Mouse (Mus musculus) lung, postnatal 0 days (tissue): ENCODE measurements around the gene Anxa5. TPM values are rescaled to one million over a fixed set of nuclear protein-coding genes. Genes with fewer than 3 reads are reported as not detected.

Experiments used
- ATAC-seq: fragments of 200-750 bp; cut with Nextera tagmentation; 2 replicates; pipeline ENCODE4 v1.8.0; 2017; ENCODE audit warnings: moderate library complexity
- DNase-seq: peaks from one replicate; pipeline ENCODE4 v3.0.0-alpha.2; 2016; ENCODE audit warnings: low spot score
- H3K27ac ChIP-seq: fragments of 300-500 bp; sonication (generic); 2 replicates; pipeline ENCODE4 v1.5.1; 2014; ENCODE audit warnings: antibody characterized with exemption, mild to moderate bottlenecking, low read length, mixed read lengths
- H3K27me3 ChIP-seq: fragments of 300-500 bp; sonication (generic); replicated peaks from 2 replicates; pipeline ENCODE4 v1.6.1; 2014; ENCODE audit warnings: low read length, mixed read lengths; ENCODE audit not compliant: insufficient read depth
- H3K36me3 ChIP-seq: fragments of 300-500 bp; sonication (generic); 2 replicates; pipeline ENCODE4 v1.6.1; 2014; ENCODE audit warnings: low read length, mixed read lengths; ENCODE audit not compliant: insufficient read depth
- H3K4me1 ChIP-seq: fragments of 300-500 bp; sonication (generic); 2 replicates; pipeline ENCODE4 v1.6.1; 2014; ENCODE audit warnings: antibody characterized with exemption, low read depth, low read length, mixed read lengths; ENCODE audit not compliant: insufficient read depth
- H3K4me2 ChIP-seq: fragments of 300-500 bp; sonication (generic); replicated peaks from 2 replicates; pipeline ENCODE4 v1.6.1; 2014; ENCODE audit warnings: low read depth, mild to moderate bottlenecking, low read length, moderate library complexity, mixed read lengths
- H3K4me3 ChIP-seq: fragments of 300-500 bp; sonication (generic); 2 replicates; pipeline ENCODE4 v1.5.1; 2014; ENCODE audit warnings: low read depth, low read length
- H3K9ac ChIP-seq: fragments of 300-500 bp; sonication (generic); replicated peaks from 2 replicates; pipeline ENCODE4 v1.6.1; 2014; ENCODE audit warnings: low read depth, mild to moderate bottlenecking
- H3K9me3 ChIP-seq: fragments of 300-500 bp; sonication (generic); 2 replicates; pipeline ENCODE4 v1.6.1; 2016; ENCODE audit warnings: low read length, mixed read lengths
- CTCF ChIP-seq: IDR thresholded peaks from 2 replicates; pipeline ENCODE4 v1.5.1; 2016; ENCODE audit warnings: antibody characterized with exemption, mild to moderate bottlenecking
- EP300 ChIP-seq: IDR thresholded peaks from 2 replicates; pipeline ENCODE4 v1.6.1; 2016; ENCODE audit warnings: antibody characterized with exemption, mild to moderate bottlenecking, control low read depth
- WGBS: fragments of 180-500 bp; shearing (Covaris S2); extraction: QIAGEN DNeasy Blood & Tissue Kit; methylation state at CpG from one replicate; pipeline ENCODE4 v1.1.7; 2014; 5-methylcytosine and 5-hydroxymethylcytosine counted together
- polyA plus RNA-seq: library from polyadenylated mRNA; unstranded; fragments of >200 nt; fragmentation: Nextera tagmentation; extraction: Ambion mirVana; gene quantifications from 2 replicates; pipeline ENCODE4 v1.2.1, GENCODE M21; 2015

Gene Anxa5
- 449 and 491 TPM in 2 replicates for polyA plus RNA-seq

DNA sequence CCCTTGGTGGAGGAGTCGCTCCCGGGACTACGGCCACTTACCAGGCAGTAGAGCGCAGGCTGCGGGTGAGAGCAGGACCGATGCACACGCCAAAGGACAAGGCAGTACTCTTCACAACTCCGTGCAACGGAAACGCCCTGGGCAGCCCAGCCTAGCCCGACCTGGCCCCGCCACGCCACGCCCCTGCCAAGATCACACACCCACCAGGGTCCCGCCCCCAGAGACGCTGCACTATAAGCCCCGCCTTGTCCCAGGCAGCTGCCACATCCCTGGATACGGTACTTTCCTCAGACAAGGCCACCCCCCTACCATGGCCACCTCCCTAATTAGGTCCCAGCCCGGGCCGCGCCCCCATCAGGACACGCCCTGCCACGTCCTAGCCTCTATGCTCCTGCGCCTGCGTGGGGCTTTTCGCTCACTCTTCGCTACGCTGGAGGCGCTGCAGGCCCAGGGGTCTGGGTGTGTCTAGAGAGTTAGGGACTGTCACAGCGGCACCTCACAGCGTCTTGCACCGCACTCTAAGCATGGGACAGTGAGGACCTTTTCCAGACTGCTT, at the start of gene Anxa5, which contains the start of gene 1810062G17Rik:
TSS of gene Anxa5 (minus strand) at position 363 of the 556 bp plus-strand sequence.
TSS of gene 1810062G17Rik (plus strand) at position 406 of the 556 bp plus-strand sequence.
- peaks cover 10% of the 10 kb centered on the region for H3K4me1 ChIP-seq
- no peak; the same call in 1 of the 2 replicates for TF ChIP-seq EP300
- TF ChIP-seq CTCF: peak; percentile 87

DNA sequence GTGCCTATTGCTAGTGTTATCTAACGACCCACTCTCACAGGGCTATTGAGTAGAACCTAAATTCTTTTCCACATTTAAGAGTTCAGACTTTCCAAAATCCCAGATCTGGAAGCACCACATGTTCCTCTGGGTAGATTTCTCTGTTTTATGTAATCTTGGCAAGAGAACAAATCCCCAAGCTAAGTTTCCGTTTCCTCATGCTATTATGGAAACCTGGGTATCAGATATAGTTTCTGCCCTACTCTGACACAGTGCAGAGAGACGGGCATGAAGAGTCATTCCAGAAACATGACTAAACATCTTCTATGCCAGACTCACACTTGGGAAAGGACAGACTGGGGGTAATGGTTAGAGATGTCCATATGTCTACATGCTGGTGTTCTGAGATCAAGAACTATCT, 48.8 kb upstream of the Anxa5 start:
- TF ChIP-seq EP300: no peak
- no peak for TF ChIP-seq CTCF
- H3K4me2 ChIP-seq: no peak overlapping the region
- no peak overlapping the region for H3K9ac ChIP-seq
- whole genome bisulfite sequencing: 48% methylated on average over 3 of the region's 3 CpGs
- DNase-seq: no peak
- no peaks in the 10 kb centered on the region for H3K36me3 ChIP-seq
- no peak overlapping the region for H3K27ac ChIP-seq
- peaks cover 10% of the 10 kb centered on the region; the same call in 1 of the 2 replicates for H3K27me3 ChIP-seq
- no peak for ATAC-seq
- peaks cover 4% of the 10 kb centered on the region; the same call in 1 of the 2 replicates for H3K4me1 ChIP-seq
- no peaks in the 10 kb centered on the region for H3K9me3 ChIP-seq
- no peak overlapping the region for H3K4me3 ChIP-seq

More for the DNA sequence above, at the start of gene Anxa5, which contains the start of gene 1810062G17Rik:
- ATAC-seq: peak; percentile 99
- H3K36me3 ChIP-seq: no peaks in the 10 kb centered on the region
- H3K27ac ChIP-seq: peak within 1 kb of the TSS; percentile 94
- H3K27me3 ChIP-seq: no peaks in the 10 kb centered on the region
- H3K9me3 ChIP-seq: no peaks in the 10 kb centered on the region
- peak within 1 kb of the TSS; percentile 82 for H3K4me3 ChIP-seq
- 1% methylated on average over 25 of the region's 32 CpGs for WGBS
- peak; percentile 100 for DNase-seq
- peak within 1 kb of the TSS; percentile 91 for H3K4me2 ChIP-seq
- peak within 1 kb of the TSS; percentile 84 for H3K9ac ChIP-seq

DNA sequence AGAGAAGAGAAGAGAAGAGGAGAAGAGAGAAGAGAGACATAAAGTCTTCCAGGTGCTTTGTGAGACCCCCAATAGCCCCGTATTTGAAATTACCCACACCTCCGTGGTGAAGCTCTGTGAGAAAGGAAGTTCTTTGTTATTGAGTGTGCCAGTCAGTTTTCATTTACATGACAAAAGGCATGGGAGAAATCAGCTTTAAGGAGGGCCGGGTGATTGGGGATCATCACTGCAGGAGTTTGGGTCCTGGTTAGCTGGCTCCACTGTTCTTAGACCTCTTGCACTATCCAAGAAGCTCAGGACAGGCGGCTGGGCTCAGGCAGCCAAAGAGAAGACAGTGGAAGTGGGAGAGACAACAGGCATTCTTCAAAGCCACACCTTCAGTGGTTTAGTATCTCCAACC, 46.4 kb upstream of the Anxa5 start:
- TF ChIP-seq CTCF: no peak
- no peak for TF ChIP-seq EP300
- Histone ChIP-seq H3K27me3 (peaks cover 13% of the 10 kb centered on the region; the same call in 1 of the 2 replicates), H3K4me1 (peaks cover 4% of the 10 kb centered on the region; the same call in 1 of the 2 replicates), H3K4me3 (no peak overlapping the region), H3K4me2 (no peak overlapping the region), H3K9me3 (no peaks in the 10 kb centered on the region), H3K9ac (no peak overlapping the region), H3K27ac (no peak overlapping the region), H3K36me3 (no peaks in the 10 kb centered on the region)
- no peak for DNase-seq
- WGBS: 13% methylated on average over 4 of the region's 4 CpGs
- no peak for ATAC-seq

DNA sequence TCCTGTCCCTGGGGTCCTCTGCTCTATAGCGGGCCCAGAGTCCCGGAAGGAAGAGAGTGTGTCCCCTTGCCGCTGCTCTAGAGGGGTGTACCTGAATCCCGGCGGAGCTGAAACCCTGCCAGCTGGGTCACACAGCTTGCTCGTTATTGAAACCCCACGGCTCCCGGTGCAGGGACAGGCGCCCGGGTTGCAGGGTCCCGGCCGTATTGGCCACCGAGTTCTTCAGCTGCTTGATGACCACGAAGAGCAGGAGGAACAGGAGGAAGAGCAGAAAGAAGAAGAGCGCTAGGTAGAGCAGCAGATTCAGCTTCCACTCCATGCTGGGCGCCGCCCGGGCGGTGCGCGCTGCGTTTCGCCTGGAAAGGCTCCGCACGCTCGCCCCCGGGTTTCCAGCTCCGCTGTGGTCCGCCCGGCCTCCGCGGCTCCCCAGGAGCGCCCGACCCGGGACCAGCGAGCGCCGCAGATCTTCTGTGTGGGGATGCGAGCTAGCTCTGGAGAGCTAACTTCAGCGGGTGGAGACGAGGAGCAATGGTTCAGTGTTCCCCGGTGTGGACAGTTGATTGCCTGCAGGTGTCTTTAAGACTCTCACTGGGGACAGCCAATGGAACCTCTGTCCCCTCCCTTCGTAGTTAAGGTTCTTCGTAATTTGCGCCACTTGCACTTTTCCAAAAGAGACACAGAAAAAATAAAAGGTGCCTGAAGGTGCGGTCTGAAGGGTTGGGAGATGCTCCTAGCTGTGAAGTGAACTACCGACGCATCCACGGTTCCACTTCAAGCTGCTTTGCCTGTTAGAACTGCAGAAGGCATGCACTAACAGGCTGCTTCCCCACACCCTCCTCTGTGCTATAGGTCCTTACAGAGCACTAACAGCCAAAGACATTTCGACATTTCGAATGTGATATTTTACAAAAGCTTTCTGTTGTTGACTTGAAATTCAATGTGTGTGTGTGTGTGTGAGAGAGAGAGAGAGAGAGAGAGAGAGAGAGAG, 45.7 kb upstream of the Anxa5 start, which contains the start of gene Gm11549:
TSS of gene Gm11549 (minus strand) at position 741 of the 988 bp plus-strand sequence.
- DNase-seq (peak; percentile 18), ATAC-seq (peak; percentile 38; the same call in 1 of the 2 replicates)

DNA sequence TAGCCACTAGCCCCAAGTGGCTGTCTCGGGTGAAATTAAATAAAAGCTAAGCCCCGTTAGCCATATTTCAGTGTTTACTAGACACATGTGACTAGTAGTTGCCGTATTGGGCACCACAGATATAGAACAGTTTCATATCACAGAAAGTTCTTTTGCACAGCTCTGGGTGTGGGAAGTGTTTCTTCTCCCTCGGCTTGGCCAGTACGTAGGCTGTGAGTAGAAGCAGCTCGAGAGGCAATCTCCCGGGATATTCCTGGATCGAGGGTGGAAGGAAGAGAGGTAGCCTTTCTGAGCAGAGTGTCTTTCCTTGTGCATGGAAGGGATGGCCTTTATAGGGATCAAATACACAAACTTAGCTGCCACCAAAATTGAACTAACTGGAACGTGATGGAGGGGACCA, 40.5 kb upstream of the Anxa5 start:
- ATAC-seq (no peak), DNase-seq (no peak)
- Histone ChIP-seq H3K4me1 (peaks cover 3% of the 10 kb centered on the region; the same call in 1 of the 2 replicates), H3K9ac (no peak overlapping the region), H3K36me3 (no peaks in the 10 kb centered on the region), H3K27me3 (peaks cover 11% of the 10 kb centered on the region; the same call in 1 of the 2 replicates), H3K27ac (no peak overlapping the region), H3K4me3 (no peak overlapping the region), H3K9me3 (no peaks in the 10 kb centered on the region), H3K4me2 (no peak overlapping the region)
- TF ChIP-seq EP300 (no peak), CTCF (no peak)
- 82% methylated on average over 9 of the region's 9 CpGs for WGBS

More for the DNA sequence above, 45.7 kb upstream of the Anxa5 start, which contains the start of gene Gm11549:
- H3K4me1 ChIP-seq: peaks cover 4% of the 10 kb centered on the region; the same call in 1 of the 2 replicates
- peaks cover 13% of the 10 kb centered on the region; the same call in 1 of the 2 replicates for H3K27me3 ChIP-seq
- H3K4me2 ChIP-seq: peak within 1 kb of the TSS; percentile 79
- no peaks in the 10 kb centered on the region for H3K36me3 ChIP-seq
- H3K9ac ChIP-seq: no peak within 1 kb of the TSS
- peak within 1 kb of the TSS; percentile 41 for H3K4me3 ChIP-seq
- no peak within 1 kb of the TSS for H3K27ac ChIP-seq
- H3K9me3 ChIP-seq: no peaks in the 10 kb centered on the region
- WGBS: 2% methylated on average over 50 of the region's 51 CpGs
- TF ChIP-seq EP300 (no peak), CTCF (no peak)

DNA sequence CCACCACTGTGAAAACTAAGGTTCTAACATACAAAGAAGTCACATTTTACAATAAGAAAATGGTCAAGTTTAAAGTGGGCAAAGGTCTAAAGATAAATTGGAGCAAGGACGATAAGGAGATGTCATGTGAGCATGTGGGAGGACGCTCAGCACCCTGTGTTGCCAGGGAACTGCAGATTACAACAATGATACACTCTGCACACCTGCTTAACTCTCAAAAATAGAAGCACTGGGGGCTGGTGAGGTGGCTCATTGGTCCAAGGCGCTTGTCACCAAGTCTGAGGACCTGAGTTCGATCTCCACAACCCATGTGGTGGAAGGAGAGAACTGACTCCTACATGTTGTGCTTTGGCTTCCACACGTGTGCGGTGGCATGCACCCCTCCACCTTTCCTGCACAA, 35.8 kb upstream of the Anxa5 start:
- DNase-seq (no peak), ATAC-seq (no peak)
- H3K27ac ChIP-seq: no peak overlapping the region
- H3K27me3 ChIP-seq: no peaks in the 10 kb centered on the region
- no peak for TF ChIP-seq EP300
- H3K9me3 ChIP-seq: no peaks in the 10 kb centered on the region
- no peaks in the 10 kb centered on the region for H3K4me1 ChIP-seq
- no peak overlapping the region for H3K4me3 ChIP-seq
- H3K4me2 ChIP-seq: no peak overlapping the region
- no peak overlapping the region for H3K9ac ChIP-seq
- H3K36me3 ChIP-seq: no peaks in the 10 kb centered on the region
- 83% methylated on average over 6 of the region's 6 CpGs for WGBS
